Mouse (Mus musculus): ENCODE data around the gene Nipal4.

Nipal4 gene

DNA sequence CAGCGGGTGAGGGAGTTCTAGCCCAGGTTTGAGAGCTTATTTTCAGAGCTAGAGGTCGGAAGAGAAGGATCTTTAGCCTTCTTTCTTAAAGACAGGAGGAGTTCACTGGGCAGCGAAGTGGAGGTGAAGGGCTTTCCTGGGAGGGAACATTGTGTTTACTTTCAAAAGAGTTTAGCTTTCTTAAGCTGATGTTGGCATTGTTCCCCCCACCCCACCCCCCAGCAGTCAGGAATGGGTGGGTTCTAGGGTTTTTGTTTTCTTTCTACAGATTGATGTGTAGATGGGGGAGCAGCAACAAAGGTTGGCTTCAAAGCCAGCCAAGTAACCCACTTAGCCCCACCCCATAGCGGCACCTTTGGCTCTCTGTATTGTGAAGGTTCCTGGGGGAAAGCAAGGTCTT, 51.3 kb downstream of the Nipal4 start:
- DNase-seq = no peak

DNA sequence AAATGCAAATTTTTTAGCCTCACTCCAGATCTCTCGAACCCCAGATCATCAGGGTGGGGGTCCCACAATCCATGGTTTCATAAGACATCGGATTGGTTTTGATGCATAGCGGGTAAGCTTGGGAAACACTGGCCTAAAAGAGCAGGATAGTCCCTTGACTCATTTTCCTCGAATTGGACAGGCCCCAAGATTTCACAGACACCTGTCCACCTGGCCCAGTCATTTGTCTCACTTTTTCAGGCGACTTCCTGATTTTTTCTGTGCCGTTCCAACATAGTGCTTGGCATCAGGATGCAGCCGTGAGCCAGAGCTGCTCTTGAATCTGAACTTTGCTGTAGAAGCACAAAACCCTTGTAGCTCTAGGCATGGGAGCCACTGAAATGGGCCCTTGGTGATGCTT, 52.1 kb downstream of the Nipal4 start:
- DNase-seq = peak; percentile 55 to 64

DNA sequence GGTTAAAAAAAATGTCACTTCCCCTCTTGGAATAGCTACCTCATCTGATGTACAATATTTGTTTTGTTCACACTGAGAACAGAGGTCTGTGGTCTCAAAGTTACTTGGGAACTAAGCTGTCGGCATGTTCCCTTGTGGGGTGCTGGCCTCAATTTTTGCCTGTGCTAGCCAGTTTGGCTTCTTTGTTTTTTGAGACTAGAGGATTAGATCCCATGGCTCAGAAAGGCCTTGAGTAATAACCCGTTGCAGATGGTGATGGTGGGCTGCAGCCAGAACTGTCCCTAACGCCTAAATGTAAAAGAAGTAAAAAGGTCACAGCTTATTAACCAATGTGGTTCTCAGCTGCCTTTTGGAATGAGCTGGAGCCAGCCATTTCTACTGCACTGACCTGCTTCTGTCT, 53.1 kb downstream of the Nipal4 start:
- DNase-seq = no peak

DNA sequence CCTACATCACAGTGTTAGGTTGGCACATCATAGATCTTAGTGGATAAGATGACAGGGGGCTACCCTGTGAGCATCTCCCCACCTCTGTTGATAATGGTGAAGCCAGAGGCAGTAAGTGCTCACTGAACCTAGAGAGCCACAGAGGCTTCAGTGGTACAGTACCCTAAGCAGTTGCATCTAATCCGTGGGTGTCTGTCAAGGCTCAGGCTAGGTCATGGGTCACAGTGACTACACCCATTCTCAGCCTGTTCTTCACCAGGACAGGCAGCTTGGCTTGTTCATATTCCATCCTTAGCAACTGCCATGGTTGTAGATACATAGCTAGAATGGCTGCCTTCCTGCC, 55.4 kb downstream of the Nipal4 start:
- no peak for DNase-seq

DNA sequence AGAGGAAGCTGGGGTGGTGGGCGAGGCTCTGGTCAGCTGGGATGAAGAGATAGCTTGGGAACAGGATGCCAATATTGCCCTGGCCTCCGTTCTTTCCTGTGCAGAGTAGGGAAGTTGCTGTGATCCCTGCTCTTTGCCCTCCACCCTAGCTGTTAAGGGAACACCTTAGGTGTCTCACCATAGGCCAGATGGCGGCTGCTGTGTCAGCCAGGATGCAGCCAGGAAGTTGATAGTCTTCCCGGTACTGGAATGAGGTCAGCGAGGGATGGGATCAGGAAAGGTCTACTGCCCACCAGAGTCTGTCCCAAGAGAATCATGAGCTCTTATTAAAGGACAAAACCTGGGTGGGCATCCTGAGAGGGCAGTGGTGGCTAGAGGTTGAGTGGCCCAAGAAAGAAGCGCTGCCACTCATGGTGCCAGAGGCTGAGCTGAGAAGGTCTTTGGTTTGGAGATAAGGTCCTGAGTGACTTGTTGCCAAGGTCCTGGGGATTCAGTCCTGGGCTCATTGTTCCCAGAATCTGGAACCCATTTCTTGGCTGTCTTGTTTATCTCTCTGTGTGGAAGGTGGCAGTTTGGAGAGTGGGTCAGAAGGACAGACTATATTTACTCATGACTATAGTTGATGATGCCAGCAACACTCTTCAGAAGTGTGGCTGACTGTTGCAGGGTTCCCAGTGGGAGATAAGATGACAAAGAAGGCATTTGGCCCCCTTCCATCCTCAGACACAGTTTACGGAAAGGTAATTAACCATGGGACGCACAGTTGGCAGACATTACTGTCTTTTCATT, 56.0 kb downstream of the Nipal4 start:
- DNase-seq = peak; percentile 34 to 53

DNA sequence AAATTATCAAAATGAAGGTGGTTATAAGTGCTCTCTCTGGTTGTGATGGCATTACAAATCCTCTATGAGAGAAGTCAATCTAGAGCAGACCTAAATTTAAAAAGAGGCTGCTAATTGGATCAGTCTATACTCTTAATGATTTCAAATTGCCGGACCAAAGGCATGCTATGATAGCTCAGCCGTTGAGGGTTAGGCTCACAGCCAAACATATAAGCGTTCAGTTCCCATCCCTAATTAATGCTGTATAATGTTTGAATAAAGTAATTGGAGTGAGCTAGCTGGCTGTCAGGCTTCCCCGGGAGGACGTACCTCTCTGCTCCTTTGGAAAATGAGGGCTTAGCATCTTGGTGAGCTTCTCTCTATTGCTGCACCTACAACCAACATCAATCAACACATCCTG, 57.1 kb downstream of the Nipal4 start:
- DNase-seq = no peak

DNA sequence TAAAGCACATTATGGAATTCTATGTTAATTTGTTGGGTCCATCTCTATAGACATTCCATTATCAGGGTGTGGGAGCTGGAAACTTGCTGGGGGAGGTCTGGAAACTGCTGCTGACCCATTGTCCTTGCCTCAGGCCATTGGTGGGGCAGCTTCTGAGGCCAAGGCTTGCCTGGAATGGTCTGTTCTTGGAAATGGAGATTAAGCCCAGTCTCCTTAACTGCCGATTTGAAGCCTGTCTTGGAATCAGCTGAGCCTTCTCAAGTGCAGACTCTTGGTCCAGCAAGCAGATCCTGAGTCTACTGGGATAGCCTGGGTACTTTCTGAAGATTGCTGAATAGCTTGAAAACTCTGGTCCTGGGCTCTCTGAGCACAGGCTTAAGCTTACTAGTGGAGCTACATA, 59.3 kb downstream of the Nipal4 start:
- no peak for DNase-seq

DNA sequence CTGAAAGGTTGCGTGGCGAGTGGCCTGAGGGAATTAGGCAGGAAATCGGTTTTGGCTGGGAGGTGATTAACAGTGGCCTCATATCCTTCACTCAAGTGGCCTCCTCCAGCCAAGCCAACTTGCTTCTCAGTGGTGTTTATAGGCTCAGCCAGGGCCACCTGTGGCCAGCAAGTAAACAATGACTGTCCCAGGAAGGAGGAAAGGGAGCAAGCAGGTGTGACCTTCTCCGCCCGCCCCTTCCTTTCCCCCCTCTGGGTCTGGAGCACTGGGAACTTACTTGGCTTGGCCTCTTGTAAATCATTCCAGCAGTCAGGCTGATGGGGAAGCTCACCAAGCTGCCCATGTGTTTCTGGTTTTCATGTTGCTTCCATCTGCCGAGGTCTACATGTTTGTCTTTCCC, 64.2 kb downstream of the Nipal4 start:
- peak; percentile 71 to 77 for DNase-seq

Data from cerebellum, postnatal 25 days (tissue).